Mouse (Mus musculus): ENCODE measurements at regions not wholly inside any gene's neighbourhood (a gene's known extent, or its start where the extent isn't known, plus 50 kb on each side); places are given as distances from the start of the nearest gene placed in this dataset.

DNA sequence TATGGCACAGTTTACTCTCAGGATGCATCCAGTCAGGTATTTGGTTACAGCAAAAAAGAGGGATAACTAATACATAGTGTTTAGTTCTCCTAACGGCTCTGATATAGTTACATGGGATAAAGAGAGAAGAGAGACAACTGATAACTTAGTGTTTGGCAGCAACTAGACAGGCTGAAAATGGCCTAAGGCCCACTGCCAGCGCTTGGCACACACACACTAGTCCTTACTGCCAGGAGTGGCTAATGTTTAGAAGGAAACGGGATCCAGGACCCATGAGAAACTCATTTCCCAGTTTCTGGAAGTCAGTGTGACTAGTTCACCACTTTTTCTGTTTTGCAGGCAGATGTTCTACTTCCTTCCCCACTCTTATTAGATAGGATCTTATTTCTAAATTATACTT, 633.5 kb upstream of the Cylc2 start:
- no peak for DNase-seq (ENCODE audit: inconsistent ontology term)

DNA sequence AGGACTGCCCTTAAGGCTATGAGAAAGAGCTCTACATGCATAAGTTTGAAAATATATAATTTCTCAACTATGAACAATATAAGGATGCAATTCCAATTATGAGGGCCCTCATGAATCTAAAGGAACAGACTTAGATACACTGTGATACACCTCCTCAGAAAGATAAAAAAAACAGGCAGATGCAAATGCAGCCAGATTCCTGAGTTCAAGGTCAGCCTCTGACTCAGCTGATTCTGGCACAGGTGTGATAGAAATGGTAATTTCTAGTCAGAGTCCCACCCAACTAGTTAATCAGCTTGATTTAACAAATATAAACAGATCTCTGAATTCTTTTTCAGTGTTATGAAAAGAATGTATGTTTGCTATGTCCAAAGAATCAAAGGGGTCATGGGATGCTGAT, 595.8 kb upstream of the Cylc2 start:
- DNase-seq (ENCODE audit: inconsistent ontology term) = peak; percentile 63

Measured in Muller cell, postnatal 12 days (primary cell).